Mouse (Mus musculus) MEL (cell line): Measurements from ENCODE around the gene Harbi1. TPM values are rescaled to one million over a fixed set of nuclear protein-coding genes. Genes with fewer than 3 reads are reported as not detected.

ENCODE experiments used
- DNase-seq: peaks from one replicate; pipeline ENCODE4 v3.0.0; 2011; ENCODE audit warnings: low read depth, low spot score
- H3K27ac ChIP-seq: 2 replicates; pipeline ENCODE4 v1.5.1; 2012; ENCODE audit warnings: low read depth, mild to moderate bottlenecking, control low read depth, low read length, moderate library complexity; ENCODE audit not compliant: control insufficient read depth
- H3K27me3 ChIP-seq, 2 experiments: fragments of 150-350 bp in 1 of 2; sonication (generic) in 1 of 2; 2 replicates each; pipeline ENCODE4 v1.6.1; 2012; ENCODE audit warnings: low read length in 2 of 2, mild to moderate bottlenecking in 2 of 2, improper control_type of control experiment in 1 of 2, moderate library complexity in 1 of 2; ENCODE audit not compliant: insufficient read depth in 2 of 2, control insufficient read depth in 1 of 2
- H3K36me3 ChIP-seq, 2 experiments: 2 replicates each; pipeline ENCODE4 v1.6.1; 2012 to 2014; ENCODE audit warnings: low read length in 2 of 2, improper control_type of control experiment in 1 of 2, inconsistent platforms in 1 of 2, mild to moderate bottlenecking in 1 of 2; ENCODE audit not compliant: insufficient read depth in 2 of 2, control insufficient read depth in 1 of 2
- H3K4me1 ChIP-seq, 2 experiments: fragments of 150-350 bp in 1 of 2; sonication (generic) in 1 of 2; 2 replicates each; pipeline ENCODE4 v1.6.1; 2012; ENCODE audit warnings: low read length in 2 of 2, improper control_type of control experiment in 1 of 2, mild to moderate bottlenecking in 1 of 2; ENCODE audit not compliant: insufficient read depth in 2 of 2, control insufficient read depth in 1 of 2
- H3K4me3 ChIP-seq, 2 experiments: fragments of 150-350 bp in 1 of 2; sonication (generic) in 1 of 2; 2 replicates each; pipeline ENCODE4 v1.5.1; 2012; ENCODE audit warnings: low read depth in 2 of 2, low read length in 2 of 2, mild to moderate bottlenecking in 2 of 2, moderate library complexity in 2 of 2, control low read depth in 1 of 2, improper control_type of control experiment in 1 of 2; ENCODE audit not compliant: control insufficient read depth in 1 of 2, insufficient read depth in 1 of 2
- H3K79me2 ChIP-seq: 2 replicates; pipeline ENCODE4 v1.6.1; 2012; ENCODE audit warnings: mild to moderate bottlenecking, low read length, moderate library complexity; ENCODE audit not compliant: control insufficient read depth, poor library complexity, insufficient read depth
- H3K9ac ChIP-seq: 2 replicates; pipeline ENCODE4 v1.6.1; 2012; ENCODE audit warnings: low read depth, mild to moderate bottlenecking, control low read depth, low read length, moderate library complexity; ENCODE audit not compliant: control insufficient read depth, poor library complexity, severe bottlenecking
- H3K9me3 ChIP-seq: fragments of 150-350 bp; sonication (generic); replicated peaks from 2 replicates; pipeline ENCODE4 v1.6.1; 2012; ENCODE audit warnings: mild to moderate bottlenecking, low read length, improper control_type of control experiment, moderate library complexity; ENCODE audit not compliant: insufficient read depth
- EP300 ChIP-seq, 2 experiments: IDR thresholded peaks; 2 replicates each; pipeline ENCODE4 v1.6.1; 2011; ENCODE audit warnings: improper control_type of control experiment in 2 of 2, low read length in 2 of 2, low read depth in 1 of 2, mild to moderate bottlenecking in 1 of 2
- MEF2A ChIP-seq: IDR thresholded peaks from 2 replicates; pipeline ENCODE4 v1.6.1; 2014; ENCODE audit warnings: low read depth, mild to moderate bottlenecking, inconsistent platforms, low read length, improper control_type of control experiment; ENCODE audit not compliant: poor library complexity, insufficient replicate concordance, severe bottlenecking; ENCODE audit errors: extremely low read depth
- NELFE ChIP-seq: IDR thresholded peaks from 2 replicates; pipeline ENCODE4 v1.6.1; 2011; ENCODE audit warnings: low read depth, low read length, improper control_type of control experiment
- POLR2AphosphoS5 ChIP-seq: IDR thresholded peaks from 2 replicates; pipeline ENCODE4 v1.6.1; 2012; ENCODE audit warnings: low read depth, borderline replicate concordance, mild to moderate bottlenecking, inconsistent platforms, low read length, moderate library complexity, mixed read lengths
- RAD21 ChIP-seq: IDR thresholded peaks from 2 replicates; pipeline ENCODE4 v1.6.1; 2011; ENCODE audit warnings: mild to moderate bottlenecking, low read depth, low read length, improper control_type of control experiment
- RCOR1 ChIP-seq: IDR thresholded peaks from 2 replicates; pipeline ENCODE4 v1.6.1; 2012; ENCODE audit warnings: low read depth, mild to moderate bottlenecking, inconsistent platforms, low read length, improper control_type of control experiment
- SMC3 ChIP-seq: IDR thresholded peaks from 2 replicates; pipeline ENCODE4 v1.6.1; 2011; ENCODE audit warnings: low read depth, low read length, improper control_type of control experiment
- TCF12 ChIP-seq: IDR thresholded peaks from 2 replicates; pipeline ENCODE4 v1.6.1; 2014; ENCODE audit warnings: low read depth, mild to moderate bottlenecking, inconsistent platforms, low read length, improper control_type of control experiment, moderate library complexity
- UBTF ChIP-seq: IDR thresholded peaks from 2 replicates; pipeline ENCODE4 v1.6.1; 2012; ENCODE audit warnings: low read depth, mild to moderate bottlenecking, inconsistent platforms, low read length, improper control_type of control experiment, moderate library complexity, borderline replicate concordance; ENCODE audit not compliant: insufficient read depth
- ZC3H11A ChIP-seq: IDR thresholded peaks from 2 replicates; pipeline ENCODE4 v1.6.1; 2012; ENCODE audit warnings: low read depth, mild to moderate bottlenecking, inconsistent platforms, low read length, improper control_type of control experiment
- ZKSCAN1 ChIP-seq: IDR thresholded peaks from 2 replicates; pipeline ENCODE4 v1.6.1; 2012; ENCODE audit warnings: low read depth, mild to moderate bottlenecking, inconsistent platforms, low read length, improper control_type of control experiment, moderate library complexity
- polyA plus RNA-seq, 2 experiments: library from polyadenylated mRNA; stranded (reverse) in 1 of 2; unstranded in 1 of 2; fragments of >175 nt in 1 of 2; fragments of >200 nt in 1 of 2; gene quantifications; 2 replicates each; pipeline versions ENCODE4 v1.2.1 to v1.2.4; 2012; ENCODE audit warnings: low replicate concordance in 2 of 2, low read depth in 1 of 2; ENCODE audit not compliant: insufficient read length in 2 of 2, insufficient read depth in 1 of 2, missing spikeins in 1 of 2
- total RNA-seq: library from RNA; depleted of rRNA; stranded (reverse); fragments of 300-350 nt; gene quantifications from 2 replicates; pipeline ENCODE4 v1.2.3, GENCODE M21; 2012

Harbi1 gene
- total and polyA plus RNA-seq, 3 experiments = 7.8 to 8.2 TPM; not detected in 1

GRCm38 (mm10) chr2:91674895-91675294, 35.8 kb upstream of the Harbi1 start:
- H3K9ac ChIP-seq = no peak overlapping the region
- H3K79me2 ChIP-seq = no peaks in the 10 kb centered on the region
- no peaks in the 10 kb centered on the region for H3K9me3 ChIP-seq
- DNase-seq = no peak
- no peaks in the 10 kb centered on the region; a peak in 1 of 4 replicates for H3K36me3 ChIP-seq
- no peak for TF ChIP-seq TCF12
- no peak for TF ChIP-seq MEF2A
- TF ChIP-seq UBTF = no peak
- no peak for TF ChIP-seq POLR2AphosphoS5
- no peak for TF ChIP-seq NELFE
- no peak for TF ChIP-seq RAD21
- TF ChIP-seq ZC3H11A = no peak
- no peak for TF ChIP-seq ZKSCAN1
- TF ChIP-seq EP300 (IDR thresholded peaks at IDR 0.05; ENCODE audit: low read depth in 1 of 2, low read length in 2 of 2) = no peak
- no peaks in the 10 kb centered on the region for H3K27me3 ChIP-seq
- H3K27ac ChIP-seq = no peak overlapping the region
- no peak overlapping the region for H3K4me3 ChIP-seq
- H3K4me1 ChIP-seq = no peaks in the 10 kb centered on the region

- H3K27me3 ChIP-seq = no peaks in the 10 kb centered on the region
- H3K36me3 ChIP-seq = no peaks in the 10 kb centered on the region; a peak in 1 of 4 replicates
- no peak for TF ChIP-seq RCOR1
- H3K4me1 ChIP-seq = no peaks in the 10 kb centered on the region
- H3K79me2 ChIP-seq = no peaks in the 10 kb centered on the region
- H3K9me3 ChIP-seq = no peaks in the 10 kb centered on the region
- no peak overlapping the region for H3K9ac ChIP-seq
- no peak overlapping the region for H3K27ac ChIP-seq
- no peak for DNase-seq
- H3K4me3 ChIP-seq = no peak overlapping the region
These were observed 34.2 kb upstream of the Harbi1 start for GRCm38 (mm10) chr2:91676420-91676819.

- TF ChIP-seq SMC3 (no peak), POLR2AphosphoS5 (no peak)
- Histone ChIP-seq H3K36me3 (no peaks in the 10 kb centered on the region; a peak in 1 of 4 replicates), H3K9me3 (no peaks in the 10 kb centered on the region), H3K27ac (no peak overlapping the region), H3K4me1 (no peaks in the 10 kb centered on the region), H3K27me3 (no peaks in the 10 kb centered on the region), H3K79me2 (no peaks in the 10 kb centered on the region), H3K4me3 (no peak overlapping the region), H3K9ac (no peak overlapping the region)
- no peak for DNase-seq
These were observed 33.7 kb upstream of the Harbi1 start for GRCm38 (mm10) chr2:91676961-91677360.
